Mouse (Mus musculus): ENCODE measurements around the gene C87436.

C87436 gene

DNA sequence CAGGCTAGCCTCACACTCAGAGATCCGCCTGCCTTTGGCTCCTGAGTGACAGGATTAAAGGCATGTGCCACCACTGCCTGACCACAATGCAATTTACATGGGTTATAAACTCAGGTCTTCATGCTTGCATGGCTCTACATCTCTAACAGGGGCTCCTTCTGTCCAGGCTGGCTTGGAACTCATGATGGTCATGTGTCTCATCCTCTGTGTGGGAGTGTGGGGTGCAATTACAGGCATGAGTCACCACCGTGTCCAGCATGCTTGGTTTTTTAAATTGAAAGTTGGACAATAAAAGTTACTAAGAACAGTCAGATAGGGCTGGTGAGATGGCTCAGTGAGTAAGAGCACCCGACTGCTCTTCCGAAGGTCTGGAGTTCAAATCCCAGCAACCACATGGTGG, 75.1 kb downstream of the C87436 start:
- DNase-seq: no peak

DNA sequence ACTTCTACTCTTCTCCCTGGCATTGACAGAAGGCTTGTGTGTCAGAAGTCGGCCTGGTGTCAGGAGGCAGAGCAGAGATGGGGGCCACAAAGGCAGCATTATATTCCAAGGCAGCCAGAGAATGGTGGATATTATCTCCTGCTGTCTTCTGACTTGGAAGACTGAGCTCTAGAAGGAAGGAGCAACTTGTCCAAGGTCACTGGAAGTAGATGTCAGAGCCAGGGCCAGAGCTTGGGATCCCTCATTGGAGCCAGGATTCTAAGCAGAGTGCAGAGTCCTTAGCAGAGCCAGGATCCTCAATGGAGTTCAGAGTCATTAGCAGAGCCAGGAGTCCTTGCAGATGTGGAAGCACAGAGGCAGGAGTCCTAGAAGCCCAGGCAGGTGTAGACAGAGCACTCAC, 77.8 kb downstream of the C87436 start:
- no peak for DNase-seq

DNA sequence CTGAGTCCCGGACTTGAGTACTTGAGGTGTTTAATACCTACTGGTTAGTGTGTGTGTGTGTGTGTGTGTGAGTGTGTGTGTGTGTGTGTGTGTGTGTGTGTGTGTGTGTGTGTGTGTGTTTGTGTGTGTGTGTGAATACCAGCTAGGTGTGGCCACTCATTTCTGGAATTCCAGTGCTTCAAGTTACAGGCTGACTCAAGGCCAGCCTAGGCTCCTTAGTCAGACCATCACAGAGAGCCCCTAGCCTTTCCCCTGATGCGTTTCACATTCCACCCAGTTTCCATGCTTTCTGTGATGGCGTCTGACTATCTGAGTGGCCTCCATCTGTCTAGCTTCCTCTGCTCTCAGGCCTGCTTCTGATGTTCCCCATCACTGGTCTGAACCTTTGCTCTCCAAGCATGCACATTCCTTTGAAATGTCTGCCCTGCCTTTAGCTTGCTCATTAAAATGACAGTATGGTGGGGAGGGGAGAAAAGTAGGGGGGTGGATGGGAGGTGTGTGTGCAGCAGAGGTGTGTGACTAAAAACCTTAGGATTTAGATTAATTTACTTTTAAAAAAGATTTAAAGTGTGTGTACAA, 81.7 kb downstream of the C87436 start:
- DNase-seq: no peak

DNA sequence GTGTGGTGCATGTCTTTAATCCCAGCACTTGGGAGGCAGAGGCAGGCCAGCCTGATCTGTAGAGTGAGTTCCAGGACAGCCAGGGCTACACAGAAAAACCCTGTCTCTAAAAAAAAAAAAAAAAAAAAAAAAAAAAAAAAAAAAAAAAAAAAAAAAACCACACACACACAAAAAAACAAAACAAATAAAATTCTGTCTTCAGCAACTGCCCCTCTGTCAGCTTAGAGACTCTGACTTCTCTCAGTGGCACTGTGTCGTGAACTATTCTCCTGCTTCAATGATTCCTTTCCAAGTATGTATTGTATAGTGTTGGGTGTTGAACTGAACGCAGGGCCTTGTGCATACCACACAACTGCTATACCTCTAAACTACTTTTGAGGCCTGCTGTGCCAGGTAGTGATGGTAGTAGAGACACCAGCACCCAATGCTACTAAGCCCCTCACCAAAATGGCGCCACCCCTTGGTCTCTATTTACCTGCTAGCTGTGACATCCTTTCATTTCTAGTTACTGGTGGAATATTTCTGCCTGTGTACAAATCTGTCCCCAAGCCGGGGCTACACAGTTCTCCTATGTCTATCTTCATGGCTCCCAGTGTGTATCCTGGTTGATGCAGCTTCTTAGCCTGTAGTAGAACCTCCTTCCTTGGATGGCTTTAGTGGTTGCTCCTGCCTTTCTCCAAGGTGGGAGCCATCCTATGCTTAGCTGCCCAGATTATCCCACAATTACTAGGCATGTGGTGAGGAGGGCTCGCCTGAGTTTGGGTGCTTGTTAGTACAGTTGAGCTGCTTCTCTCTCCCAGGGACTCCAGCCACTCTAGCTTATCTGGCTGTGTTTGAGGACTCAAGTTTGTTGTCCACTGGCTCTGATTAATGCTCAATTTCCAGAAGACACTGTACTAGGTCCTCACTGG, 84.1 kb downstream of the C87436 start:
- no peak for DNase-seq
